Mouse (Mus musculus): ENCODE results near the gene Faf1. TPM values are rescaled to one million over a fixed set of nuclear protein-coding genes. Genes with fewer than 3 reads are reported as not detected.

Faf1 gene
- polyA plus RNA-seq, 2 experiments: 7.3 to 16.6 TPM

GRCm38 (mm10) chr4:109973991-109974654 lies 297.7 kb downstream of the Faf1 start:
- no peak overlapping the region for H3K27ac ChIP-seq
- DNase-seq (ENCODE audit: low read depth in 3 of 3, low spot score in 3 of 3) (no peak), ATAC-seq (ENCODE audit: insufficient read depth) (no peak)
- H3K9me3 ChIP-seq (ENCODE audit: control insufficient read depth, low read length): no peaks in the 10 kb centered on the region
- H3K27me3 ChIP-seq (ENCODE audit: control insufficient read depth, insufficient read depth, low read length): peaks cover 65% of the 10 kb centered on the region
- no peaks in the 10 kb centered on the region for H3K4me1 ChIP-seq (replicated peaks; ENCODE audit: control insufficient read depth in 2 of 2, insufficient read depth in 2 of 2, low read length in 1 of 2)
- H3K9ac ChIP-seq (replicated peaks): no peak overlapping the region
- H3K36me3 ChIP-seq (replicated peaks; ENCODE audit: control insufficient read depth, insufficient read depth, low read depth): no peaks in the 10 kb centered on the region
- no peak for TF ChIP-seq CTCF (IDR thresholded peaks at IDR 0.05; ENCODE audit: low read depth)
- no peak for TF ChIP-seq EP300 (IDR thresholded peaks at IDR 0.05; ENCODE audit: low read depth)
- H3K4me3 ChIP-seq (ENCODE audit: insufficient read depth in 1 of 2, low read depth in 2 of 2, low read length in 2 of 2): no peak overlapping the region
- H3K4me2 ChIP-seq (ENCODE audit: low read depth): no peak overlapping the region
- 4% methylated on average over 20 of the region's 20 CpGs for WGBS (ENCODE audit: insufficient replicate concordance)

GRCm38 (mm10) chr4:109974655-109975380 lies 298.4 kb downstream of the Faf1 start:
- Histone ChIP-seq H3K4me3 (ENCODE audit: insufficient read depth in 1 of 2, low read depth in 2 of 2, low read length in 2 of 2) (no peak overlapping the region), H3K27ac (no peak overlapping the region), H3K9ac (replicated peaks) (no peak overlapping the region), H3K36me3 (replicated peaks; ENCODE audit: control insufficient read depth, insufficient read depth, low read depth) (no peaks in the 10 kb centered on the region), H3K4me2 (ENCODE audit: low read depth) (no peak overlapping the region), H3K4me1 (replicated peaks; ENCODE audit: control insufficient read depth in 2 of 2, insufficient read depth in 2 of 2, low read length in 1 of 2) (no peaks in the 10 kb centered on the region), H3K27me3 (ENCODE audit: control insufficient read depth, insufficient read depth, low read length) (peaks cover 72% of the 10 kb centered on the region), H3K9me3 (ENCODE audit: control insufficient read depth, low read length) (no peaks in the 10 kb centered on the region)
- WGBS (ENCODE audit: insufficient replicate concordance): 4% methylated on average over 33 of the region's 33 CpGs
- no peak for DNase-seq (ENCODE audit: low read depth in 3 of 3, low spot score in 3 of 3)
- TF ChIP-seq EP300 (IDR thresholded peaks at IDR 0.05; ENCODE audit: low read depth) (no peak), CTCF (IDR thresholded peaks at IDR 0.05; ENCODE audit: low read depth) (no peak)
- no peak for ATAC-seq (ENCODE audit: insufficient read depth)

GRCm38 (mm10) chr4:109975381-109976240 lies 299.2 kb downstream of the Faf1 start:
- Histone ChIP-seq H3K4me1 (replicated peaks; ENCODE audit: control insufficient read depth in 2 of 2, insufficient read depth in 2 of 2, low read length in 1 of 2) (no peaks in the 10 kb centered on the region), H3K36me3 (replicated peaks; ENCODE audit: control insufficient read depth, insufficient read depth, low read depth) (no peaks in the 10 kb centered on the region), H3K27me3 (ENCODE audit: control insufficient read depth, insufficient read depth, low read length) (peaks cover 80% of the 10 kb centered on the region), H3K9me3 (ENCODE audit: control insufficient read depth, low read length) (no peaks in the 10 kb centered on the region), H3K4me3 (ENCODE audit: insufficient read depth in 1 of 2, low read depth in 2 of 2, low read length in 2 of 2) (no peak overlapping the region), H3K27ac (no peak overlapping the region), H3K4me2 (ENCODE audit: low read depth) (no peak overlapping the region), H3K9ac (replicated peaks) (no peak overlapping the region)
- TF ChIP-seq EP300 (IDR thresholded peaks at IDR 0.05; ENCODE audit: low read depth) (no peak), CTCF (IDR thresholded peaks at IDR 0.05; ENCODE audit: low read depth) (no peak)
- DNase-seq (ENCODE audit: low read depth in 3 of 3, low spot score in 3 of 3): no peak
- whole genome bisulfite sequencing (ENCODE audit: insufficient replicate concordance): 11% methylated on average over 25 of the region's 25 CpGs
- ATAC-seq (ENCODE audit: insufficient read depth): no peak

- H3K4me3 ChIP-seq (ENCODE audit: insufficient read depth in 1 of 2, low read depth in 2 of 2, low read length in 2 of 2): no peak overlapping the region
- 2% methylated on average over 34 of the region's 34 CpGs for WGBS (ENCODE audit: insufficient replicate concordance)
Observed at GRCm38 (mm10) chr4:109976273-109977147, 300.1 kb downstream of the Faf1 start.

More at GRCm38 (mm10) chr4:109976273-109977147, 300.1 kb downstream of the Faf1 start:
- Histone ChIP-seq H3K4me2 (ENCODE audit: low read depth) (no peak overlapping the region), H3K36me3 (replicated peaks; ENCODE audit: control insufficient read depth, insufficient read depth, low read depth) (no peaks in the 10 kb centered on the region), H3K27ac (no peak overlapping the region), H3K9ac (replicated peaks) (no peak overlapping the region), H3K4me1 (replicated peaks; ENCODE audit: control insufficient read depth in 2 of 2, insufficient read depth in 2 of 2, low read length in 1 of 2) (no peaks in the 10 kb centered on the region), H3K27me3 (ENCODE audit: control insufficient read depth, insufficient read depth, low read length) (peaks cover 89% of the 10 kb centered on the region), H3K9me3 (ENCODE audit: control insufficient read depth, low read length) (no peaks in the 10 kb centered on the region)
- ATAC-seq (ENCODE audit: insufficient read depth) (no peak), DNase-seq (ENCODE audit: low read depth in 3 of 3, low spot score in 3 of 3) (no peak)
- TF ChIP-seq CTCF (IDR thresholded peaks at IDR 0.05; ENCODE audit: low read depth): no peak
- no peak for TF ChIP-seq EP300 (IDR thresholded peaks at IDR 0.05; ENCODE audit: low read depth)

All from liver, embryonic 14.5 days (tissue).